Comparison of ENCODE assay signal across 9 mouse cellular contexts in the genomic region with DNA sequence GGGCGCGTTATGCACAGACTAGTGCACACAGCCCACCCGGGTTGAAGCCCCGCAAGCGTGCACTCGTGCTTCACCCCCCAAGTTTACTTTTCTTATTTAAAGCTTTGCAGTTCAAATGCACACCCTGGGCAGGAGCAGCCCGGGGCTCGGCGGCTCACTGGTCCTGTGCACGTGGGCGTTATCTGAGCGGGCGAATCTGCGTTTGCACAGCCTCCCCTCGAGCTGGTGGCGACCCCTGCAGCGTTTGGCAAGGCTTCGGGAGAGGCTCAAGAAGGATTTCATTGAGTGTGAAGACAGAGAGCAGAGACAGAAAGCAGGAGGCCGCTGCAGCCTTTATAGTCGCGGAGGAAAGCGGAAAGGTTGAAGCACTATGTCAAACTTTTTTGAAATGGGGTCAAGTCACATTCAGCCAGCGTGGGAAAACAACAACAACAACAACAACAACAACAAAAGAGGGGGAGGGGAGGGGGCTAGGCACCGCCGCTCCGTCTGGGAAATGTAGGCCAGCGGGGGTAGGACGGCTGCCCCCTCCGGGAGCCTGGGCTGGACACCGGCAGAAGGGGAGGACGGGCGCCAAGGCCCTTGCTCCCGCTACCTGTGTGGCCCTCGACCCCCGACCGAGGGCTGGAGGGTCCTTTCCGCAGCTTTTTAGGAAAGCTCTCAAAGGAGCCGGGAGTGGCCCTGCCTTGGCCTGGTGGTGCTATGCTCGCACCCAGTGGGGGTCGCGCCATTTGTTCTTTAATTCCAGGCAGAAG.
A peak's percentile ranks its signal among the peaks of the same experiment; 100 is the strongest.
DNase-seq lines count a peak whose midpoint lies in the region; ATAC-seq lines count a peak whose summit lies in the region.
"Had no signal": no experiment of that assay in that cellular context is flagged by ENCODE, and none has a peak within 500 bp of the region (broad histone marks: within the 10 kb centered on the region; RNA-seq: fewer than 3 reads in every experiment).

No protein-coding gene starts in this region.

- intact Hi-C loops in heart, postnatal 25 days (cut with DNase I), result no loop called here

- no peak overlapping the region for H3K27ac ChIP-seq in heart, embryonic 10.5 days
- H3K27ac ChIP-seq in heart, embryonic 15.5 days, result no peak overlapping the region
- no peak overlapping the region for H3K27ac ChIP-seq in midbrain, embryonic 14.5 days (replicated peaks; ENCODE audit: low read depth, low read length)

- 1% methylated on average over 41 of the region's 41 CpGs for WGBS in heart, embryonic 10.5 days
- under 1% methylated on average over 41 of the region's 41 CpGs for WGBS in heart, embryonic 15.5 days
- WGBS in midbrain, embryonic 14.5 days, result under 1% methylated on average over 41 of the region's 41 CpGs

- H3K36me3 ChIP-seq in heart, embryonic 10.5 days, result no peaks in the 10 kb centered on the region
- no peaks in the 10 kb centered on the region for H3K36me3 ChIP-seq in heart, embryonic 15.5 days
- no peaks in the 10 kb centered on the region for H3K36me3 ChIP-seq in midbrain, embryonic 14.5 days (ENCODE audit: control insufficient read depth, insufficient read depth, low read length)

- no peak for ATAC-seq in heart, embryonic 15.5 days (replicated peaks; ENCODE audit: insufficient number of reproducible peaks, insufficient read depth, low FRiP score, low read depth)
- no peak; the same call in 1 of the 2 replicates for ATAC-seq in midbrain, embryonic 14.5 days (ENCODE audit: low FRiP score, low TSS enrichment)

- peaks cover 17% of the 10 kb centered on the region for H3K4me1 ChIP-seq in heart, embryonic 10.5 days
- peaks cover 29% of the 10 kb centered on the region for H3K4me1 ChIP-seq in heart, embryonic 15.5 days (replicated peaks)
- H3K4me1 ChIP-seq in midbrain, embryonic 14.5 days (ENCODE audit: control insufficient read depth, insufficient read depth, low read length), result peaks cover 10% of the 10 kb centered on the region; the same call in 1 of the 2 replicates

- peak overlapping the region; percentile 67 for H3K4me3 ChIP-seq in heart, embryonic 10.5 days
- peak overlapping the region; percentile 72 for H3K4me3 ChIP-seq in heart, embryonic 15.5 days
- peak overlapping the region; percentile 45 for H3K4me3 ChIP-seq in midbrain, embryonic 14.5 days (replicated peaks; ENCODE audit: low read depth, low read length)

- H3K4me2 ChIP-seq in heart, embryonic 15.5 days, result peak overlapping the region; percentile 100
- peak overlapping the region; percentile 85 for H3K4me2 ChIP-seq in midbrain, embryonic 14.5 days (ENCODE audit: low read length)

- 0 out of 2 replicates have a peak, but pooled peaks cover 3% of the 10 kb centered on the region for H3K9me3 ChIP-seq in heart, embryonic 10.5 days
- no peaks in the 10 kb centered on the region for H3K9me3 ChIP-seq in heart, embryonic 15.5 days (replicated peaks)
- no peaks in the 10 kb centered on the region for H3K9me3 ChIP-seq in midbrain, embryonic 14.5 days (ENCODE audit: control insufficient read depth, low read length)

- peaks cover 49% of the 10 kb centered on the region for H3K27me3 ChIP-seq in heart, embryonic 10.5 days (ENCODE audit: insufficient read depth, poor library complexity, severe bottlenecking)
- peaks cover 41% of the 10 kb centered on the region for H3K27me3 ChIP-seq in heart, embryonic 15.5 days
- H3K27me3 ChIP-seq in midbrain, embryonic 14.5 days (ENCODE audit: control insufficient read depth, insufficient read depth, low read length), result peaks cover 30% of the 10 kb centered on the region
- H3K27me3 ChIP-seq: CH12.LX had no signal

- H3K9ac ChIP-seq in heart, embryonic 15.5 days, result 0 out of 2 replicates have a peak overlapping the region, but pooled peaks have one; percentile 53
- H3K9ac ChIP-seq in midbrain, embryonic 14.5 days (replicated peaks; ENCODE audit: low read length), result no peak overlapping the region

- DNase-seq in heart, embryonic 10.5 days (ENCODE audit: low spot score), result peak; percentile 78
- no peak for DNase-seq in heart, postnatal 25 days (ENCODE audit: low spot score)
- peak; percentile 35 to 40 for DNase-seq in cerebellum, postnatal 25 days
- DNase-seq in kidney, postnatal 10 days, result peak; percentile 12
- peak; percentile 27 for DNase-seq in midbrain, embryonic 14.5 days
- DNase-seq in layer of hippocampus, adult 9-11 months, result no peak
- DNase-seq in urinary bladder, postnatal 10 days (ENCODE audit: low spot score), result no peak

Comparison
In these comparisons a context has a peak if more than half of its experiments do, and no peak if none do; other contexts are left out.
1. DNase-seq: peak in heart, embryonic 10.5 days (single experiment), cerebellum, postnatal 25 days (2 of 2), kidney, postnatal 10 days (single experiment) and midbrain, embryonic 14.5 days (single experiment); none in heart, postnatal 25 days (single experiment), layer of hippocampus, adult 9-11 months (single experiment) and urinary bladder, postnatal 10 days (single experiment).
2. Peak in every context shown above with its lines, with median percentiles within 50 percentile points of each other: H3K4me3 ChIP-seq.